Mouse (Mus musculus): Measurements from ENCODE around the gene Tgfa.

Gene Tgfa

DNA sequence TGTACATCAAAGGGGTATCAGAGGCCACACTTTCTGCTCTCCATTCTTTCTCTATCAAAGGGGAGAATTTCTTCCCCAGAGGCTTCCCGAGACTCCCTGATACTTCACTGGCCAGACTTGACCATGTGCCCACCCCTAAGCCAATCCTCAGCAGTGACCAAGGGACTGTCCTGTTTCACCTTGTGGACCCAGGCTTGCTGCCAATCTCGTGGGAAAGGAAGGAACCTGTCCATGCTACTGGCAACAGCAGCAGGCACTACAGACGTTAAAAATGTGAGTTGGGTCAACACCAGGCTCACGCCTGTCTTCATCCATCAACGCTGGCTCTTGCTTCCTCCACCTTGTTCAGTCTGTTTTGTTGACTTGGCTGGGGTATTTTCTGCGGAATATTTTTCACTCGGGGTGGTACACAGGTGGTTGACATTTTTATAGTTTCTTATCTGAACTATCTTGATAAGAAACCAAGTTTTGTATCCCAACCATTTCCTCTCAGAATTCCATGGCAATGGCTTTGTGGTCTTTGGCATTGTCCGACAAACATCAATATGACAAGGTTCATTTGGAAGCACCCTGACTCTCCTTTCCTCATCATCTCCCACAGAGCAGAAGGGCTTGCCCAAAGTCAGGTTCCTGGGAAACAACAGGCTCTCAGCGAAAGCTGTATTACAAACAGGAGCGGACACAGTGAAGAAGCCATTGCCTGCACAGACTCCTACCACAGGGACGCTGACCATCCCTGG, 6.1 kb upstream of the Tgfa start:
- no peak for DNase-seq

DNA sequence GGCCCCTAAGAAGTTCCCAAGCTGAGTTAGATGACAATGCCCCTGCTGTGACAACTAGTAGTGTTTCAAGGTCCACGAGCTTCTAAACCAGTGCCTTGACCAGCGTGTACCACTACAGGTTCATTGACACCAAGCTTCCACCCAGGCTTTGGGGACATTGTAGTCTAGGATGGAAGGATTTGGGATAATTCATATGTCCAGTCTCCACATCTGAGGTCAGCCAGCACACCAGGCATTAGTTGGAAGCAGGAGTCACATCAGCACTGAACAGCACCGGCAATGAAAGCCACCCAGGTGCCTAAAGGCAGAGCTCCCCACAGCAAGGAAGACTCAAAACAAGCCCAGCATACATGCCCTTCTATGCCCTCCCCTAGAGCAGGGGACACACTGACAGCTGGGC, 4.4 kb upstream of the Tgfa start:
- no peak for DNase-seq

GRCm38 (mm10) chr6:86192978-86193377, 2.0 kb upstream of the Tgfa start:
- no peak for DNase-seq

- peak in 1 of 2 experiments; percentile 44 for DNase-seq
These were observed 1.1 kb upstream of the Tgfa start for GRCm38 (mm10) chr6:86193879-86194278.

DNA sequence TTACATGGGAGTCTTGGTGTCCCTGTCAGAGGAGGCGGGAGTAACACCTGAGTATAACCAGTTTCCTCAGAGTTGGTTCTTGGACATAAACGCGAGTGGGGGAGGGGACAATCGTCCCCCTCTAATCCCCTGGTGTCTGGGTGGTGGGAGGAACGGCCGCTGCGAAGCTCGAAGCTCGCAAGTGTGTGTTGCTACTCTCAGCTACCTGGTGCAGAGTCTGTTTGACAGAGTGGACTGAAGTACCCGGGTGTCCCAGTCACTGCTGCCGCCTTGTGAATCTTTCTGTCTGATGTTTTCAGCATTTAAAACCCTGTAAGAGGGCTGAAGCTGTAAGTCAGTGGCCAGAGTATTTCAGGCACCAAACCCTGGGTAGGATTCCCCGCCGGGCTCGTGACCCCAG, 1.0 kb downstream of the Tgfa start:
- no peak for DNase-seq

GRCm38 (mm10) chr6:86197150-86197862, 2.3 kb downstream of the Tgfa start:
- no peak for DNase-seq

- no peak for DNase-seq
These were observed 5.9 kb downstream of the Tgfa start for GRCm38 (mm10) chr6:86200934-86201333.

DNA sequence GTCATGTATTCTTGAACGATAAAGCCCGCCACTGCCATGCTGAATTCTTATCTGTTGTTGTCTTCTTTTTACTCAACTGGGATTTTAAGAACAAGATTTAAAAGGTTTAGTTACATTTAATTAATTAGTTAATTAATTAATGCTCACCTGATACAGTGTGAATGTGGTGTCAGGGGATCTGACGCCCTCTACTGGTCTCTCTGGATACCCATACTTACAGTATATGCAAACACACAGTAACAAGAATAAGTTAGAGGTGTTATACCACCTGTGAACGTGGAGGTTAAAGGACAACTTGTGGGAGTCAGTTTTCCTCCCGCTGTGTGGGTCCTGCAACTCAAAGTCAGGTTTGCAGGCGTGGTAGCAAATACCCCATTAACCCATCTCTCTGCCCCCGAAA, 8.1 kb downstream of the Tgfa start:
- no peak for DNase-seq

DNA sequence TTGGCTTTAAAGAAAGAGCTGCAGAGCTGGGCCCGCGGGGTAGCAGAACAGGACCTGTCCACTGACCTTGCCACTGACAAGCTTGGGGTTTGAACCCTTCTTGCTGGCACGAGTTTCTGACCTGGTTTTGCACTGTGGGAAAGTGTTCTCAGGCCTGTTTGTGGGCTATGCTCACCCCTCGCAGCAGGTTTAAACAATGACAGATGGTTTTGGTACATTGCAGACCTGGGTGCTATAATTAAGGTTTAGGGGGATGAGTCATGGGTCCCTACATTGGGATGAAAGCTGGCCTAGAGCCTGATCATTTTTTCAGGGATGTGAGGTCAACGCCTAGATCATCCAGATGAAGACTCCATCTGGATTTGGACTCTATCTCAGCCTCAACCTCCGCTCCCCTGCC, 11.0 kb downstream of the Tgfa start:
- DNase-seq: no peak

- DNase-seq: no peak
These were observed 12.0 kb downstream of the Tgfa start for GRCm38 (mm10) chr6:86206985-86207384.

GRCm38 (mm10) chr6:86209133-86210016, 14.4 kb downstream of the Tgfa start:
- DNase-seq: no peak

- DNase-seq: no peak
These were observed 15.0 kb downstream of the Tgfa start for GRCm38 (mm10) chr6:86210017-86210408.

DNA sequence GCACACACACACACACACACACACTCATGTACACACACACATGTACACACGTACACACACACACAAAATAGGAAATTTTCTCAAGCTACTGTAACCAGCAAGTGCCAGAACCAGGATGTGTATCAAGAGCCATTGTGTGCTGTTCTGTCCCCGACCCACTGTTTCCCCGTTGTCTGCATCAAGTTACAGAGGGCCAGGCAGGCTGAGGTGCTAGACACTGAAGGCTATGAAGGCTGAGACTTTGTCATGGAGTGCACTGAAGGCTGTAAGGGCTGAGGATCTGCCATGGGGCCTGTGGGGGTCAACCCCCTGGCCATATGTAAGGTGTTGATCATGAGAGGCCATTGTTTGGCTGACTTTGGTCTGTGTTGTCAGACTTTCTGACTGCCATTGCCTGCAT, 15.6 kb downstream of the Tgfa start:
- DNase-seq: no peak

- DNase-seq: no peak
These were observed 16.2 kb downstream of the Tgfa start for GRCm38 (mm10) chr6:86211081-86211763.

- no peak for DNase-seq
These were observed 18.0 kb downstream of the Tgfa start for GRCm38 (mm10) chr6:86212871-86213640.

GRCm38 (mm10) chr6:86218066-86218465, 23.0 kb downstream of the Tgfa start:
- no peak for DNase-seq

GRCm38 (mm10) chr6:86218739-86219138, 23.7 kb downstream of the Tgfa start:
- no peak for DNase-seq

- DNase-seq: no peak
These were observed 24.5 kb downstream of the Tgfa start for GRCm38 (mm10) chr6:86219494-86219893.

DNA sequence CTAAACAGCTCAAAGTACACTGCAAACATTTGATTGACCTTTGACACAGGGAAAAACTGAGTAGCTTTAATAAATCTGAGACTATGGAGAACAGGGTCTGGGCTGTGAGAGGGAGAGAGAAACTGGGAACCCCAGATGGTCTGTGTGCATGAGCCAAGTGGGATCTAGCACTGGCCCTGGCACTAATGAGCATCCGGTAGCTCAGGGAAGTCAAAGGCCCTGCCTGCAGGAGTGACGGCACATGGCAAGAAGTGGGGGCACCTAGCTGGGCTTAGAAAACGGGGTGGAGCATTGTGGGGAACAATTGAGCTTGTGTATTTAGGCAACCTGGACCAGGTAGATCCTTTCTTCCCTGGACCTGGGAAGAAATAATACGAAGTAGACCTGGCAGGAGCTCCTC, 25.1 kb downstream of the Tgfa start:
- no peak for DNase-seq

- no peak for DNase-seq
These were observed 27.4 kb downstream of the Tgfa start for GRCm38 (mm10) chr6:86222381-86222780.

DNA sequence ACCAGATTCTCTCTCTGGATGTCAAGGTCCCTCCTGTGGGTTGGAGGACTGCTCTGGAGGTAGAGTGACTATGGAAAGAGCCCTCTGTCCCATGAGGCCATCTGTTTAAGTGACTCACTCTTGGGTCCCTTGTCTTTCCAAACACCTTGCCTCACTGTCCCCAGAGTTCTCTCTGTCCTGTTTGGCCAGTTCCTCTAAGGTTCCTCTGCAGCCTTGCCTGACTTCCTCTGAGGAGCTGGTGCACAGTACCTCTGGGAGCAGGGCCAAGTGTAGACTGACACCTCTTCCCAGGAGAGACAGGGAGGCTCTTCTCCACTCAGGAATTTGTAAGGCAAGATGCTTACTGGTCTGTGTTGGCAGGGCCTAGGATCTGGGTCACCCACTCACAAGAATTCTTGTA, 30.6 kb downstream of the Tgfa start:
- no peak for DNase-seq

GRCm38 (mm10) chr6:86232367-86232766, 37.3 kb downstream of the Tgfa start:
- DNase-seq: no peak

Data from spleen, adult 18-20 months (tissue).